Mouse (Mus musculus) heart, embryonic 10.5 days (tissue): ENCODE measurements around the gene Vav3. TPM values are rescaled to one million over a fixed set of nuclear protein-coding genes. Genes with fewer than 3 reads are reported as not detected.

Experiments
- DNase-seq: peaks from one replicate; pipeline ENCODE4 v3.0.0-alpha.2; 2017; ENCODE audit warnings: low spot score
- H3K27ac ChIP-seq: fragments of 300-500 bp; sonication (generic); 2 replicates; pipeline ENCODE4 v1.5.1; 2016; ENCODE audit warnings: mild to moderate bottlenecking
- H3K27me3 ChIP-seq: fragments of 300-500 bp; sonication (generic); 2 replicates; pipeline ENCODE4 v1.6.1; 2016; ENCODE audit warnings: mild to moderate bottlenecking; ENCODE audit not compliant: poor library complexity, insufficient read depth, severe bottlenecking
- H3K36me3 ChIP-seq: fragments of 300-500 bp; sonication (generic); 2 replicates; pipeline ENCODE4 v1.6.1; 2016; ENCODE audit warnings: mild to moderate bottlenecking, moderate library complexity
- H3K4me1 ChIP-seq: fragments of 300-500 bp; sonication (generic); 2 replicates; pipeline ENCODE4 v1.6.1; 2016; ENCODE audit warnings: mild to moderate bottlenecking
- H3K4me3 ChIP-seq: fragments of 300-500 bp; sonication (generic); 2 replicates; pipeline ENCODE4 v1.5.1; 2016; ENCODE audit warnings: mild to moderate bottlenecking, moderate library complexity
- H3K9me3 ChIP-seq: fragments of 300-500 bp; sonication (generic); 2 replicates; pipeline ENCODE4 v1.6.1; 2016; ENCODE audit warnings: mild to moderate bottlenecking, moderate library complexity
- WGBS: fragments of 180-500 bp; shearing (Covaris S2); methylation state at CpG from one replicate; pipeline ENCODE4 v1.1.7; 2016; 5-methylcytosine and 5-hydroxymethylcytosine counted together
- polyA plus RNA-seq: library from polyadenylated mRNA; unstranded; fragments of >200 nt; fragmentation: Nextera tagmentation; extraction: Ambion mirVana; gene quantifications from 2 replicates; pipeline ENCODE4 v1.2.1, GENCODE M21; 2016

Gene Vav3
- polyA plus RNA-seq, 1 experiment from 2014 or later = 9.4 TPM

DNA sequence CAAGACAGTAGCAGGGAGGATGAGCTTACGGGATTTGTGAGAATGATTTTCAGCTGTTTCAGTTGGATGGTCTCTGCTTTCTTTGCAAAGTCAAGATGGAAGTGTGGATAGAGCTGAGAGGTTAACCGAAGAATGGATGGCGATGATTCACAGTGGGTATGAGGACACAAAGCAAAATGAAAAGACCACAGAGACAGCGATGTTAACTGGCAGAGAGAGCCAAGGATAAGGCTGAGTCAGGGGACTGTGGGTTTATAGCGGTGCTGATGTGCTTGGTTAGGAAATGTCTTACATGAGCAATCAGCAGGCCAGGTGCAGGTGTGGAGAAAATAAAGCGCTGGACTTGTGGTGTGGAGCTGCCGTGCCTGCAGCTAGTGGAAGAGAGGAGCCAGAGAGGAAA is 371.3 kb downstream of the Vav3 start:
- Histone ChIP-seq H3K36me3 (no peaks in the 10 kb centered on the region), H3K9me3 (no peaks in the 10 kb centered on the region), H3K27me3 (no peaks in the 10 kb centered on the region), H3K4me1 (no peaks in the 10 kb centered on the region), H3K27ac (no peak overlapping the region), H3K4me3 (no peak overlapping the region)
- 86% methylated on average over 7 of the region's 7 CpGs for WGBS
- no peak for DNase-seq

DNA sequence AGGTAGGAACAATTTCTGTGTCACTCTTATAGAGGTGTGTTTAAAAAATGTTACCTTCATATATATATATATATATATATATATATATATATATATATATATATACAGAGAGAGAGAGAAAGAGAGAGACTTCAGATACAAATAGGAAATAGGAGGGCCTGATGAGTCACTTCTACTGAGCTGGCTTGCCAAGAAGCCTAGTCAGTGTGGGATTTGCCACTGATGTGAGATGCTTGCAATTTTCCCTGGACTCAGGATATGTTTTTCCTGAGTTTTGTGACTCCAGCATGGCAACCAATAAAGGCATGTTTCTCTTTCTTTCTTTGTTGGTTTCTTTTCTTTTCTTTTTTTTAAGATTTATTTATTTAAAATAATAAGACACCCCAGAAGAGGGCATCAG is 374.0 kb downstream of the Vav3 start:
- Histone ChIP-seq H3K9me3 (no peaks in the 10 kb centered on the region), H3K4me1 (no peaks in the 10 kb centered on the region), H3K4me3 (no peak overlapping the region), H3K36me3 (no peaks in the 10 kb centered on the region), H3K27me3 (no peaks in the 10 kb centered on the region), H3K27ac (no peak overlapping the region)
- DNase-seq = no peak

DNA sequence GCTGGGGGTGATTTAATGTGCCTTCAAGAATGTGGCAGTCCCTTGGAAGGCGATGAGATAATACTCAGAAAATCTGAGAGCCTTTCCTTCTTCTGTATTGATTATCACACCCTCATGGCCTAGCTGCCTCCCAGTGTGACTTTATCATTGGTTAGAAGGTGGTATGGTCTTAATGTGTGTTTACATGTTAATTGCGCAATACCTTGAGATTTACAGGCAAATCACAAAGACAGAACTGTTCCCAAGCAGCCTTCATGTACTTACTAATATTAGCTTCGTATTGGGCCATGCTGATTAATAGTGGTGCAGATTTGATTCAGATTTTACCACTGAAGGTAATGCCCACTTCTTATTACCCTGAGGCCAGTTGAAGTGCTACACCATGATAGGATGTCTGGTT is 381.3 kb downstream of the Vav3 start:
- DNase-seq = no peak
- Histone ChIP-seq H3K27ac (no peak overlapping the region), H3K4me3 (no peak overlapping the region), H3K27me3 (no peaks in the 10 kb centered on the region), H3K36me3 (no peaks in the 10 kb centered on the region), H3K9me3 (no peaks in the 10 kb centered on the region), H3K4me1 (no peaks in the 10 kb centered on the region)
- 91% methylated on average over 3 of the region's 3 CpGs for WGBS

DNA sequence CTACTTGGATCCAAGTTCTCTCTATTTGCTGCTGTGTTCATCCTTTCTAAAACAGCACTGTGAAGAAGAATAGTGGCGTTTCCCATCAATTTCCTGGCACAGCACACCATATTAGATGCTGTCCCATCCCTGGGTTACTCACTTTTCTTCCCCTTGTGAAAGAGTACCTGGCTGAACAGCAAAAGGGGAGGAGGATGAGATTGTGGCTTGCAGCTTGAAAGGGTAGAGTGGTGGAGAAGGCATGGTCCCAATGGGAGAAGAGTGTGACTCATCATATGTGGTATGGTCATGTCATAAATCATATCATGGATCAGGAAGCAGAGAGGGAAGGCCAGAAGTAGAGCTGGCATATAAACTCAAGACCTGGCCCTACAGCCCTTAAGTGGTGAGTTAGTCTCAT is 386.3 kb downstream of the Vav3 start:
- H3K4me3 ChIP-seq = no peak overlapping the region
- H3K27ac ChIP-seq = no peak overlapping the region
- no peaks in the 10 kb centered on the region for H3K27me3 ChIP-seq
- no peaks in the 10 kb centered on the region for H3K9me3 ChIP-seq
- WGBS = 74% methylated on average over 1 of the region's 1 CpGs
- H3K4me1 ChIP-seq = no peaks in the 10 kb centered on the region
- no peaks in the 10 kb centered on the region for H3K36me3 ChIP-seq
- DNase-seq = no peak

DNA sequence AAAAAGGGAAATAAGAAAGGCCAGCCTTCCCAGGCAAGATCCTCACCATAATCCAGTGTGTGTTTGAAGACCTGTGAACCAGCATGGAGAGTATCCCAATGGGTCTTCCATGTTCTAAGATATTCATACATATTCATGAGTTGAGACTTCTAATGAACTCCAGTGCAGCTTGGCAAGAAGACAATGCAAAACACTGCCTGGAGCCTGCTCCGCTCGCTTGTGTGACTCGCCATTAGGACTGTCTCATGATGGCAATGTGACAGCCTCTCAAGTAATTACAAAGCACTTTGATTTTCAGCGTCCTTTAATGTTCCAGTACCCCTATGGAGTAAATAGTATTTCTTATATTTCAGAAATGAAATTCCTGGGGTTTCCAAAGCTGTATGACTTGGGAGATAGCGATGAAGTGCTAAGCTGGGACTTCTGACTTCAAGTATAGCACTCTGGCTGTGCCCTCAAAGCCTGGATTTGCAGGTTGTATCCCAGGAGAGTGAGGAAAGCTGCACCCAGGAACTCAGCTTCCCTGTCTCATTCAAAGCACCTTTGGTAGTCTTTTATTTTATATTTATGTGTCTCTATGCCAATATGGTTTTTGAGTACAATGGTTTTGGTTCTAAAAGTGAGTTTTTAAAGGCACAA is 391.3 kb downstream of the Vav3 start:
- H3K4me1 ChIP-seq = no peaks in the 10 kb centered on the region
- 74% methylated on average over 5 of the region's 5 CpGs for WGBS
- DNase-seq = no peak

DNA sequence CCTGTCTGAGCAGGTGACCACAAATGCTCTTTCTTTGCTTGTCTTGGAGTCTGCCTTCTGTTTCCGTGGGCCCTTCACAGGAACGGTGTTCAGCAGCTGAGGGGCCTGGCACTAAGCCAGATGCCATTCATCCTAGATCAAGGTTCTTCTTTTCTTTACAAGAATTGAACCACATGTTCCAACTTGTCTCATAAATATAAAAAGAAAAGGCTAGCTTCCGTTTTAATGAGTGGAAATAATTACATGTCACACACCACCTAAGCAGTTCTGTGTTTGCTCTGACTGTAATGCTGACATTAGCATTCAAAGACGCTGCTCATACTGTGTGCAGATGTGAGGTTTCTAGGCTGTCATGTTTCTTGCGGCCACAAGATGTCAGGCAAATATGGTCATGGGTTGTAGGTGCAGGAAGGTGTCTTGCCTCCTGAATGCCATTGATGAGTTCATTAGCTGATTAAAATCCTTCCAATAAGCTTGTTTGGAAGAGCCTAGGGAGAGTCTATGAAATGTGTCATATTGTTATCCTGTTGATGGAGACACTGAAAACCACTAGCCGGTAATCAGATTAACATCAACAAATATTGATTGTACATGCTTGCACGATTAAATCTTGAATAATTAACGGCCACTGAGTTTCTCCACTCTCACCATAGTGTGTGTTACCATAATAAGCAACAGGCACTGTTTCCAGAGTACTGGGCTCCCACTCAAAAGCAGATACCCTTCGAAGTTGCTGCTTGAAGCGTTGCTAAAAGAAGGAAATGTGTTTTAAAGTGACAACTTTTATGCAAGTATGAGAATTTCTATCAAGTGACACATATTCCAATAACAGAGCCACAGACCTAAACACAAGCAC is 392.1 kb downstream of the Vav3 start:
- 58% methylated on average over 10 of the region's 10 CpGs for WGBS
- Histone ChIP-seq H3K27me3 (peaks cover 7% of the 10 kb centered on the region; the same call in 1 of the 2 replicates), H3K27ac (no peak overlapping the region), H3K4me1 (no peaks in the 10 kb centered on the region), H3K36me3 (no peaks in the 10 kb centered on the region), H3K9me3 (no peaks in the 10 kb centered on the region), H3K4me3 (no peak overlapping the region)
- DNase-seq = no peak

More for the DNA sequence above, 391.3 kb downstream of the Vav3 start:
- Histone ChIP-seq H3K4me3 (no peak overlapping the region), H3K9me3 (no peaks in the 10 kb centered on the region), H3K27ac (no peak overlapping the region), H3K36me3 (no peaks in the 10 kb centered on the region), H3K27me3 (peaks cover 7% of the 10 kb centered on the region; the same call in 1 of the 2 replicates)

Other genes with a start within 250 kb of the Vav3 start
- gene Slc25a24, start 217.5 kb upstream of the Vav3 start, polyA plus RNA-seq = 40.4 and 42.5 TPM in 2 replicates